Mouse (Mus musculus) kidney, embryonic 14.5 days (tissue): ENCODE measurements at regions not wholly inside any gene's neighbourhood (a gene's known extent, or its start where the extent isn't known, plus 50 kb on each side); places are given as distances from the start of the nearest gene placed in this dataset.

Experiments used
- ATAC-seq: fragments of 200-750 bp; cut with Nextera tagmentation; 2 replicates; pipeline ENCODE4 v1.8.0; 2017; ENCODE audit warnings: moderate number of reproducible peaks, mild to moderate bottlenecking, moderate TSS enrichment, moderate library complexity; ENCODE audit not compliant: low FRiP score, low TSS enrichment
- H3K27ac ChIP-seq: fragments of 300-500 bp; sonication (generic); 2 replicates; pipeline ENCODE4 v1.5.1; 2014; ENCODE audit warnings: low read depth, mild to moderate bottlenecking, low read length, moderate library complexity, mixed read lengths
- H3K27me3 ChIP-seq: fragments of 300-500 bp; sonication (generic); 2 replicates; pipeline ENCODE4 v1.6.1; 2014; ENCODE audit warnings: mild to moderate bottlenecking, low read length; ENCODE audit not compliant: control insufficient read depth, insufficient read depth
- H3K36me3 ChIP-seq: fragments of 300-500 bp; sonication (generic); 2 replicates; pipeline ENCODE4 v1.6.1; 2014; ENCODE audit warnings: low read length, mixed read lengths; ENCODE audit not compliant: control insufficient read depth, insufficient read depth
- H3K4me1 ChIP-seq: fragments of 300-500 bp; sonication (generic); 2 replicates; pipeline ENCODE4 v1.6.1; 2014; ENCODE audit warnings: low read length, mixed read lengths; ENCODE audit not compliant: control insufficient read depth, insufficient read depth
- H3K4me2 ChIP-seq: fragments of 300-500 bp; sonication (generic); replicated peaks from 2 replicates; pipeline ENCODE4 v1.6.1; 2014; ENCODE audit warnings: low read depth, mild to moderate bottlenecking, low read length
- H3K4me3 ChIP-seq: fragments of 300-500 bp; sonication (generic); 2 replicates; pipeline ENCODE4 v1.5.1; 2014; ENCODE audit warnings: mild to moderate bottlenecking, low read length
- H3K9ac ChIP-seq: fragments of 300-500 bp; sonication (generic); 2 replicates; pipeline ENCODE4 v1.6.1; 2014; ENCODE audit warnings: low read depth, mild to moderate bottlenecking, low read length, moderate library complexity
- H3K9me3 ChIP-seq: fragments of 300-500 bp; sonication (generic); 2 replicates; pipeline ENCODE4 v1.6.1; 2016; ENCODE audit warnings: low read length; ENCODE audit not compliant: control insufficient read depth
- WGBS: fragments of 180-500 bp; shearing (Covaris S2); extraction: QIAGEN DNeasy Blood & Tissue Kit; methylation state at CpG from one replicate; pipeline ENCODE4 v1.1.7; 2014; 5-methylcytosine and 5-hydroxymethylcytosine counted together

- Histone ChIP-seq H3K4me3 (no peak overlapping the region), H3K27ac (no peak overlapping the region), H3K4me1 (no peaks in the 10 kb centered on the region), H3K9ac (no peak overlapping the region; the same call in 1 of the 2 replicates), H3K36me3 (no peaks in the 10 kb centered on the region), H3K27me3 (no peaks in the 10 kb centered on the region), H3K9me3 (no peaks in the 10 kb centered on the region), H3K4me2 (no peak overlapping the region)
- no peak for ATAC-seq
- 70% methylated on average over 8 of the region's 8 CpGs for WGBS
These were observed 179.7 kb downstream of the Mylk4 start for GRCm38 (mm10) chr13:32603925-32604590.

- no peak overlapping the region for H3K9ac ChIP-seq
- H3K4me2 ChIP-seq, result no peak overlapping the region
- WGBS, result 71% methylated on average over 5 of the region's 5 CpGs
- no peak overlapping the region for H3K27ac ChIP-seq
- H3K27me3 ChIP-seq, result no peaks in the 10 kb centered on the region
- H3K4me1 ChIP-seq, result no peaks in the 10 kb centered on the region
- no peak overlapping the region for H3K4me3 ChIP-seq
- ATAC-seq, result no peak
- H3K36me3 ChIP-seq, result no peaks in the 10 kb centered on the region
- H3K9me3 ChIP-seq, result no peaks in the 10 kb centered on the region
These were observed 182.4 kb downstream of the Mylk4 start for GRCm38 (mm10) chr13:32601315-32601714.

DNA sequence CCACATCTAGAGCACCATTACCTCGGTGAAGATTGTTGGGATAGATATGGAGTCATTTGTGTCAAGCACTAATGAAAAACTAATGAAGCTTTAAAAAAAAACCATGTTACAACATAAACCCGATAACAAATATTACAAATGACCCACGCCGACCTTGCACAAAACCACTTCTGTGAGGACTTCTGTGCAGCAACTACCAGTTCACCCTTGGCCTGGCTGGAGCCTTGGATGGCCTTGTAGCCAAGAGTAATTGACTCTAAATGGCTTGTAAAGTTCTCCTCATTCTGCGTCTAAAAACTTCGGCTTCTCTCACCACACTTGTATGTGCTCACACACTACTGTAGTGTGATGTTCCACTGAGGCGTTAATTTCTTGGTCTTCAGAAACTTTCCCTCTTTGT lies 190.1 kb downstream of the Mylk4 start:
- ATAC-seq, result no peak

DNA sequence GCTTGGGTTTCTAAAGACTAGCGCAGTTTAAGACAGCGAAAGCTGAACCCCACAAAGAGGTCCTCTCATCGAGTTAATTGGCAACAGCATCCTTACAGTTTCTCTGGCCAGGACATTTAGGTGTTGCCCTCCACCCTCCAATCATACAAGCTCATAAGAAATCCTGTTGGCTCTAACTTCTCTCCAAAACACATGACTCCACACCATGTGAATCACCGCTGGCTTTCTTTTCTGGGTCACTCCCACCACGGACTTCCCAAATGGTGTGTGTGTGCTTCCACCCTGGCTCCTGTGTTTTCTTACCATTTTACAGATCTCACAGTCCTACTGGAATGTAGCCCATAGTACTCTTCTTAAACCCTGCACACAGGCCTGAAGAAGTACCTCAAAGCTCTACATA lies 190.6 kb downstream of the Mylk4 start:
- Histone ChIP-seq H3K36me3 (no peaks in the 10 kb centered on the region), H3K4me1 (no peaks in the 10 kb centered on the region), H3K4me3 (no peak overlapping the region), H3K27me3 (no peaks in the 10 kb centered on the region), H3K27ac (no peak overlapping the region), H3K4me2 (no peak overlapping the region), H3K9me3 (0 out of 2 replicates have a peak, but pooled peaks cover 6% of the 10 kb centered on the region), H3K9ac (no peak overlapping the region)
- no peak for ATAC-seq
- WGBS, result 93% methylated on average over 5 of the region's 5 CpGs

More for the DNA sequence above, 190.1 kb downstream of the Mylk4 start:
- Histone ChIP-seq H3K27me3 (no peaks in the 10 kb centered on the region), H3K9me3 (0 out of 2 replicates have a peak, but pooled peaks cover 4% of the 10 kb centered on the region), H3K4me3 (no peak overlapping the region), H3K4me1 (no peaks in the 10 kb centered on the region), H3K36me3 (no peaks in the 10 kb centered on the region), H3K27ac (no peak overlapping the region), H3K9ac (no peak overlapping the region), H3K4me2 (no peak overlapping the region)
- 87% methylated on average over 7 of the region's 7 CpGs for WGBS

DNA sequence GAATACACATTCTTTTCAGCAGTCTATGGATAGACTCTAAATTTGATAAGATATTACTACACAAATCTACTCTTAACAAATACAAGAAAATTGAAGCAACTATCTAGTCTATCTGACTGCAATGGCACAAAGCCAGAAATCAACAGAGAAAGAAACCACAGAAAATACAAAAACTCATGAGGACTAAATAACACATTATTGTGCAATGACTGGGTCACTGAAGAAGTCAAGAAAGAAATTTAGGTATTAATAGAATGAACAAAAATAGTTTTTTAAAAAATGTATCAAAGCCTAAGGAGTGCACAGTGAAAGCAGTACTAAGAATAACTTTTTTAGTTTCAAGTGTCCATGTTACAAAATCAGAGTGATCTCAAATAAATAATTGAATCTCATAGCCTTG lies 202.2 kb downstream of the Mylk4 start:
- H3K4me3 ChIP-seq, result no peak overlapping the region
- no peaks in the 10 kb centered on the region for H3K9me3 ChIP-seq
- H3K9ac ChIP-seq, result no peak overlapping the region
- no peak for ATAC-seq
- H3K27ac ChIP-seq, result no peak overlapping the region
- H3K27me3 ChIP-seq, result no peaks in the 10 kb centered on the region
- no peak overlapping the region for H3K4me2 ChIP-seq
- H3K4me1 ChIP-seq, result no peaks in the 10 kb centered on the region
- H3K36me3 ChIP-seq, result no peaks in the 10 kb centered on the region

DNA sequence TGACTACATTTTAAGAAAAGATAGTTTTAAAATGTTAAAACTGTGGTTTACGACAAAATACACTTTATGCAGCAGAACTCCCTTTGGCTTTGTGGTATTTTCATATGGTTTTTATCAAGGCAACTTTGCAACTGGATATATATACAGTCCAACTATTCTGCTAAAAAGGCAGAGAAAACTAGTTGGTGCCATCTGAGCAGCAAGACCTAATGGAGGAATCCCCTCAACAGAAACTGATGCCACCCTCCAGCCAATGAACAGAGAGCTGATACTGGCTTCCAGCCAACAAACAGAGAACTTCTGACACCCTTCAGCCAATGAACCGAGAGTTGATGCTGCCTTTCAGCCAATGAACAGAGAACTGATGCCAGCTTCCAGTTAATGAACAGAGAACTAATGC lies 215.9 kb downstream of the Mylk4 start:
- H3K27me3 ChIP-seq, result no peaks in the 10 kb centered on the region

GRCm38 (mm10) chr13:32560666-32561065 lies 222.1 kb upstream of the Gmds start:
- Histone ChIP-seq H3K27me3 (no peaks in the 10 kb centered on the region), H3K4me2 (no peak overlapping the region), H3K4me1 (no peaks in the 10 kb centered on the region), H3K9ac (no peak overlapping the region), H3K9me3 (peaks cover 8% of the 10 kb centered on the region; the same call in 1 of the 2 replicates), H3K36me3 (no peaks in the 10 kb centered on the region), H3K4me3 (no peak overlapping the region), H3K27ac (no peak overlapping the region)
- ATAC-seq, result no peak

More for the DNA sequence above, 215.9 kb downstream of the Mylk4 start:
- H3K9me3 ChIP-seq, result no peaks in the 10 kb centered on the region
- H3K4me2 ChIP-seq, result no peak overlapping the region
- 97% methylated on average over 2 of the region's 2 CpGs for WGBS
- no peak overlapping the region for H3K27ac ChIP-seq
- H3K9ac ChIP-seq, result no peak overlapping the region
- no peak for ATAC-seq
- H3K36me3 ChIP-seq, result no peaks in the 10 kb centered on the region
- no peak overlapping the region for H3K4me3 ChIP-seq
- H3K4me1 ChIP-seq, result no peaks in the 10 kb centered on the region

GRCm38 (mm10) chr13:32556396-32556795 lies 217.9 kb upstream of the Gmds start:
- no peak overlapping the region for H3K9ac ChIP-seq
- no peak overlapping the region for H3K27ac ChIP-seq
- H3K9me3 ChIP-seq, result peaks cover 5% of the 10 kb centered on the region; the same call in 1 of the 2 replicates
- H3K36me3 ChIP-seq, result no peaks in the 10 kb centered on the region
- WGBS, result 86% methylated on average over 2 of the region's 2 CpGs
- no peak overlapping the region for H3K4me2 ChIP-seq
- H3K27me3 ChIP-seq, result no peaks in the 10 kb centered on the region
- no peak for ATAC-seq
- no peaks in the 10 kb centered on the region for H3K4me1 ChIP-seq
- no peak overlapping the region for H3K4me3 ChIP-seq

GRCm38 (mm10) chr13:32555064-32555463 lies 216.5 kb upstream of the Gmds start:
- Histone ChIP-seq H3K4me3 (no peak overlapping the region), H3K4me2 (no peak overlapping the region), H3K36me3 (no peaks in the 10 kb centered on the region), H3K4me1 (no peaks in the 10 kb centered on the region), H3K9ac (no peak overlapping the region), H3K27me3 (no peaks in the 10 kb centered on the region), H3K27ac (no peak overlapping the region), H3K9me3 (no peaks in the 10 kb centered on the region)
- ATAC-seq, result no peak
- 91% methylated on average over 1 of the region's 1 CpGs for WGBS
